In genomic region chr1:131698770-131699169, GRCm38 (mm10) we compare ENCODE assay signal across 18 mouse cellular contexts. TPM values are rescaled to one million over a fixed set of nuclear protein-coding genes. Genes with fewer than 3 reads are reported as not detected.
"Had no signal": no experiment of that assay in that cellular context is flagged by ENCODE, and none has a peak within 500 bp of the region (broad histone marks: within the 10 kb centered on the region; RNA-seq: fewer than 3 reads in every experiment).

No protein-coding gene starts in this region.

- H3K9ac ChIP-seq: neural tube, embryonic 12.5 days; neural tube, embryonic 13.5 days; neural tube, embryonic 15.5 days; stomach, embryonic 15.5 days had no signal

- H3K4me3 ChIP-seq: neural tube, embryonic 12.5 days; neural tube, embryonic 13.5 days; neural tube, embryonic 15.5 days; stomach, embryonic 15.5 days had no signal

- H3K4me2 ChIP-seq: neural tube, embryonic 12.5 days; neural tube, embryonic 13.5 days; neural tube, embryonic 15.5 days; stomach, embryonic 15.5 days had no signal

- H3K4me1 ChIP-seq: neural tube, embryonic 12.5 days; neural tube, embryonic 13.5 days; neural tube, embryonic 15.5 days; stomach, embryonic 15.5 days had no signal

- H3K36me3 ChIP-seq: neural tube, embryonic 12.5 days; neural tube, embryonic 13.5 days; neural tube, embryonic 15.5 days; stomach, embryonic 15.5 days had no signal

- DNase-seq: retina, postnatal 1 day; right cerebral cortex, adult 18-20 months; right cerebral cortex, postnatal 4 days; spleen, adult 18-20 months; thymus, adult 18-20 months; thymus, adult 2 months; thymus, postnatal 14 days; thymus, postnatal 25 days; thymus, postnatal 36 days; thymus, postnatal 4 days had no signal

- H3K27ac ChIP-seq: neural tube, embryonic 12.5 days; neural tube, embryonic 13.5 days; neural tube, embryonic 15.5 days; stomach, embryonic 15.5 days; stomach, postnatal 0 days had no signal

- H3K27me3 ChIP-seq: neural tube, embryonic 12.5 days; neural tube, embryonic 13.5 days; neural tube, embryonic 15.5 days; stomach, embryonic 15.5 days had no signal

- H3K9me3 ChIP-seq: neural tube, embryonic 12.5 days; neural tube, embryonic 13.5 days; neural tube, embryonic 15.5 days; stomach, embryonic 15.5 days had no signal

RNA-seq across cellular contexts. Expression of gene Slc26a9, which starts 45.1 kb away (rescaled TPM):
- total RNA-seq: neutrophil, adult 5-6 weeks had no signal
- polyA plus RNA-seq: neural tube, embryonic 12.5 days; neural tube, embryonic 13.5 days; small intestine, adult 2 months; urinary bladder, adult 2 months had no signal
